Mouse (Mus musculus) cerebellum, adult (tissue): ENCODE results near the gene Rnf4.
A peak's percentile ranks its signal among the peaks of the same experiment; 100 is the strongest.

Experiments
- ATAC-seq: cut with Nextera tagmentation; 2 replicates; pipeline ENCODE4 v1.9.2; 2017; ENCODE audit warnings: mild to moderate bottlenecking, moderate library complexity, mixed read lengths; ENCODE audit not compliant: insufficient number of reproducible peaks, low FRiP score, low TSS enrichment

The Rnf4 gene

GRCm38 (mm10) chr5:34397866-34398265 is 61.8 kb downstream of the Rnf4 start:
- no peak for ATAC-seq

GRCm38 (mm10) chr5:34398326-34398725 is 62.2 kb downstream of the Rnf4 start:
- 0 out of 2 replicates have a peak, but pooled peaks have one; percentile 31 for ATAC-seq
